Mouse (Mus musculus) ES-E14 (cell line): ENCODE measurements around the gene Cish.

ENCODE experiments used
- MAFK ChIP-seq: IDR thresholded peaks from 2 replicates; pipeline ENCODE4 v1.6.1; 2014; ENCODE audit warnings: mild to moderate bottlenecking, low read depth, low read length, inconsistent platforms; ENCODE audit not compliant: insufficient read depth
- ZC3H11A ChIP-seq: IDR thresholded peaks from 2 replicates; pipeline ENCODE4 v1.6.1; 2012; ENCODE audit warnings: low read depth, mild to moderate bottlenecking, inconsistent platforms, low read length, borderline replicate concordance

GRCm38 (mm10) chr9:107303900-107304299 lies 8.1 kb downstream of the Cish start:
- TF ChIP-seq ZC3H11A: no peak
- no peak for TF ChIP-seq MAFK
